Mouse (Mus musculus) liver, embryonic 11.5 days (tissue): Measurements from ENCODE around the gene Efcab5. TPM values are rescaled to one million over a fixed set of nuclear protein-coding genes. Genes with fewer than 3 reads are reported as not detected.

Source experiments
- ATAC-seq: fragments of 200-750 bp; cut with Nextera tagmentation; replicated peaks from 2 replicates; pipeline ENCODE4 v1.8.0; 2017; ENCODE audit warnings: moderate number of reproducible peaks, mild to moderate bottlenecking, moderate TSS enrichment, moderate library complexity; ENCODE audit not compliant: low FRiP score
- DNase-seq: peaks from one replicate; pipeline ENCODE4 v3.0.0-alpha.2; 2017; ENCODE audit warnings: low spot score
- H3K27ac ChIP-seq: fragments of 300-500 bp; sonication (generic); 2 replicates; pipeline ENCODE4 v1.5.1; 2014; ENCODE audit warnings: mild to moderate bottlenecking, low read depth, low read length, control low read depth
- H3K27me3 ChIP-seq: fragments of 300-500 bp; sonication (generic); replicated peaks from 2 replicates; pipeline ENCODE4 v1.6.1; 2014; ENCODE audit warnings: low read length, mixed read lengths; ENCODE audit not compliant: control insufficient read depth, insufficient read depth
- H3K36me3 ChIP-seq: fragments of 300-500 bp; sonication (generic); 2 replicates; pipeline ENCODE4 v1.6.1; 2014; ENCODE audit warnings: mild to moderate bottlenecking, low read length, moderate library complexity, mixed read lengths; ENCODE audit not compliant: control insufficient read depth, insufficient read depth
- H3K4me1 ChIP-seq: fragments of 300-500 bp; sonication (generic); replicated peaks from 2 replicates; pipeline ENCODE4 v1.6.1; 2014; ENCODE audit warnings: low read length, mixed read lengths; ENCODE audit not compliant: control insufficient read depth, insufficient read depth
- H3K4me2 ChIP-seq: fragments of 300-500 bp; sonication (generic); 2 replicates; pipeline ENCODE4 v1.6.1; 2014; ENCODE audit warnings: mild to moderate bottlenecking, control low read depth, moderate library complexity
- H3K4me3 ChIP-seq: fragments of 300-500 bp; sonication (generic); 2 replicates; pipeline ENCODE4 v1.5.1; 2014; ENCODE audit warnings: low read depth, low read length, control low read depth
- H3K9ac ChIP-seq: fragments of 300-500 bp; sonication (generic); 2 replicates; pipeline ENCODE4 v1.6.1; 2014; ENCODE audit warnings: low read depth, low read length, control low read depth
- H3K9me3 ChIP-seq: fragments of 300-500 bp; sonication (generic); 2 replicates; pipeline ENCODE4 v1.6.1; 2016; ENCODE audit warnings: low read length, inconsistent platforms, mixed read lengths; ENCODE audit not compliant: control insufficient read depth
- WGBS: fragments of 180-500 bp; shearing (Covaris S2); extraction: QIAGEN DNeasy Blood & Tissue Kit; methylation state at CpG from one replicate; pipeline ENCODE4 v1.1.7; 2014; 5-methylcytosine and 5-hydroxymethylcytosine counted together
- microRNA counts: library from miRNA; unstranded; fragments of <30 nt; microRNA quantifications from one replicate; lab custom pipeline; 2015
- microRNA-seq: library from miRNA; unstranded; fragments of <30 nt; microRNA quantifications from one replicate; pipeline ENCODE4, GENCODE M21; 2017; ENCODE audit warnings: borderline number of aligned reads
- polyA plus RNA-seq: library from polyadenylated mRNA; unstranded; fragments of >200 nt; fragmentation: Nextera tagmentation; extraction: Ambion mirVana; gene quantifications from 2 replicates; pipeline ENCODE4 v1.2.1, GENCODE M21; 2014

Gene Efcab5
- polyA plus RNA-seq, 1 experiment from 2014 or later = 0.41 TPM

- no peaks in the 10 kb centered on the region for H3K4me1 ChIP-seq
- no peak overlapping the region for H3K4me3 ChIP-seq
- ATAC-seq (no peak), DNase-seq (no peak)
- WGBS = 92% methylated on average over 4 of the region's 4 CpGs
- no peak overlapping the region for H3K9ac ChIP-seq
- peaks cover 14% of the 10 kb centered on the region; the same call in 1 of the 2 replicates for H3K36me3 ChIP-seq
- H3K27me3 ChIP-seq = no peaks in the 10 kb centered on the region
- H3K9me3 ChIP-seq = no peaks in the 10 kb centered on the region
- H3K4me2 ChIP-seq = no peak overlapping the region
- no peak overlapping the region for H3K27ac ChIP-seq
These were observed 146.9 kb downstream of the Efcab5 start for GRCm38 (mm10) chr11:77041891-77042290.

MicroRNAs encoded within 50 kb of the gene (microRNA counts, 519-probe panel; counts per million panel counts)
- 5,322 counts per million, percentile 47 among the panel's probes with 10 or more counts for microRNA mmu-miR-423-3p (lab: Ali Mortazavi, UCI)
- 5,204 counts per million, percentile 45 among the panel's probes with 10 or more counts for microRNA mmu-miR-423-5p (lab: Ali Mortazavi, UCI)

Small RNA genes within 50 kb of the gene (microRNA-seq; reads per million reads assigned to microRNA genes)
- 6,536 reads per million, percentile 90 among the genes with 10 or more reads in this experiment for gene Mir423

Other genes starting within 250 kb of the Efcab5 start
- 1.9 TPM in 2 replicates for gene Slc6a4, start 190.4 kb downstream of the Efcab5 start, polyA plus RNA-seq
- 37.4 and 45.6 TPM in 2 replicates for gene Nsrp1, start 110.5 kb downstream of the Efcab5 start, polyA plus RNA-seq
- 9.9 and 12.1 TPM in 2 replicates for gene Ssh2, start 27.3 kb upstream of the Efcab5 start, polyA plus RNA-seq